Mouse (Mus musculus) liver, embryonic 14.5 days (tissue): ENCODE data around the gene Gm11084.

Experiments
- CTCF ChIP-seq: IDR thresholded peaks from 2 replicates; pipeline ENCODE4 v1.5.1; 2016; ENCODE audit warnings: antibody characterized with exemption, low read depth, control low read depth
- EP300 ChIP-seq: IDR thresholded peaks from 2 replicates; pipeline ENCODE4 v1.6.1; 2016; ENCODE audit warnings: antibody characterized with exemption, low read depth

DNA sequence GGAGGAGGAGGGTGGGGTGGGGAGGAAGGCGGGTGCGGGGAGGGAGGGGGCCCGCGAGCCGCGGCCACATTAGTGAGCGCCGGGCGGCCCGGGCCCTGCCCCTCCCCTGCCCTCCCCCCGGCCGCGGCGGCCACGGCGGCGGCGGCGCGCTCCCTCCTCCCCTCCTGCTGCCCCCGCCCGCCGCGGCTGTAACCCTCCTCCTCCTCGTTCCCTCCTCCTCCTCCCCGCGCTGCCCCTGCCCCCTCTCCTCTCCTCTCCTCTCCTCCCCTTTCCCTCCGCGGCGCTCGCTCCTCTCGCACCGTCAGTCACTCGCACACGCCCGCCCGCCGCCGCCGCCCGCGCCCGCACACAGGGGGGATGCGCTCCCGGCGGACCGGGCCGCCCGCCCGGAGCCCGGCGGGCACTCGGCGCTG is 6.9 kb downstream of the Gm11084 start:
- no peak for TF ChIP-seq CTCF
- TF ChIP-seq EP300, result no peak
